Mouse (Mus musculus) kidney, embryonic 16.5 days (tissue): Measurements from ENCODE around the gene Dnajc17. TPM values are rescaled to one million over a fixed set of nuclear protein-coding genes. Genes with fewer than 3 reads are reported as not detected.

Source experiments
- ATAC-seq: fragments of 200-750 bp; cut with Nextera tagmentation; 2 replicates; pipeline ENCODE4 v1.8.0; 2017; ENCODE audit warnings: moderate TSS enrichment; ENCODE audit not compliant: low FRiP score, low TSS enrichment
- H3K27ac ChIP-seq: fragments of 300-500 bp; sonication (generic); 2 replicates; pipeline ENCODE4 v1.5.1; 2014; ENCODE audit warnings: low read length
- H3K27me3 ChIP-seq: fragments of 300-500 bp; sonication (generic); 2 replicates; pipeline ENCODE4 v1.6.1; 2014; ENCODE audit warnings: low read length, control low read depth, mixed read lengths; ENCODE audit not compliant: insufficient read depth
- H3K36me3 ChIP-seq: fragments of 300-500 bp; sonication (generic); 2 replicates; pipeline ENCODE4 v1.6.1; 2014; ENCODE audit warnings: low read length, control low read depth, mixed read lengths; ENCODE audit not compliant: insufficient read depth
- H3K4me1 ChIP-seq: fragments of 300-500 bp; sonication (generic); 2 replicates; pipeline ENCODE4 v1.6.1; 2014; ENCODE audit warnings: low read length, control low read depth, mixed read lengths; ENCODE audit not compliant: insufficient read depth
- H3K4me2 ChIP-seq: fragments of 300-500 bp; sonication (generic); replicated peaks from 2 replicates; pipeline ENCODE4 v1.6.1; 2014; ENCODE audit warnings: low read depth, low read length
- H3K4me3 ChIP-seq: fragments of 300-500 bp; sonication (generic); 2 replicates; pipeline ENCODE4 v1.5.1; 2014; ENCODE audit warnings: mild to moderate bottlenecking, low read length
- H3K9ac ChIP-seq: fragments of 300-500 bp; sonication (generic); replicated peaks from 2 replicates; pipeline ENCODE4 v1.6.1; 2014; ENCODE audit warnings: low read length
- H3K9me3 ChIP-seq: fragments of 300-500 bp; sonication (generic); 2 replicates; pipeline ENCODE4 v1.6.1; 2016; ENCODE audit warnings: low read length, control low read depth
- WGBS: fragments of 180-500 bp; shearing (Covaris S2); extraction: QIAGEN DNeasy Blood & Tissue Kit; methylation state at CpG from one replicate; pipeline ENCODE4 v1.1.7; 2014; 5-methylcytosine and 5-hydroxymethylcytosine counted together
- polyA plus RNA-seq: library from polyadenylated mRNA; unstranded; fragments of >200 nt; fragmentation: Nextera tagmentation; extraction: Ambion mirVana; gene quantifications from 2 replicates; pipeline ENCODE4 v1.2.1, GENCODE M21; 2015

Dnajc17 gene
- polyA plus RNA-seq, 1 experiment from 2014 or later = 21.6 TPM

- Histone ChIP-seq H3K36me3 (no peaks in the 10 kb centered on the region), H3K4me3 (no peak overlapping the region), H3K27me3 (peaks cover 43% of the 10 kb centered on the region), H3K4me2 (0 out of 2 replicates have a peak overlapping the region, but pooled peaks have one; percentile 8), H3K4me1 (peaks cover 9% of the 10 kb centered on the region; the same call in 1 of the 2 replicates), H3K9me3 (no peaks in the 10 kb centered on the region), H3K9ac (no peak overlapping the region), H3K27ac (no peak overlapping the region)
- ATAC-seq = no peak
- 47% methylated on average over 4 of the region's 4 CpGs for WGBS
Observed at GRCm38 (mm10) chr2:119240075-119240818, 31.7 kb upstream of the Dnajc17 start.

- WGBS = 62% methylated on average over 2 of the region's 2 CpGs
- ATAC-seq = peak; percentile 20; the same call in 1 of the 2 replicates
- H3K27ac ChIP-seq = no peak overlapping the region
Observed at GRCm38 (mm10) chr2:119238671-119239070, 30.1 kb upstream of the Dnajc17 start.

GRCm38 (mm10) chr2:119237871-119238220 is 29.3 kb upstream of the Dnajc17 start:
- no peaks in the 10 kb centered on the region for H3K36me3 ChIP-seq
- H3K4me3 ChIP-seq = peak overlapping the region; percentile 65
- no peak; the same call in 1 of the 2 replicates for ATAC-seq
- WGBS = 1% methylated on average over 31 of the region's 31 CpGs
- H3K27me3 ChIP-seq = peaks cover 43% of the 10 kb centered on the region
- H3K4me2 ChIP-seq = peak overlapping the region; percentile 77
- peaks cover 9% of the 10 kb centered on the region; the same call in 1 of the 2 replicates for H3K4me1 ChIP-seq
- no peaks in the 10 kb centered on the region for H3K9me3 ChIP-seq
- H3K9ac ChIP-seq = peak overlapping the region; percentile 76
- peak overlapping the region; percentile 83 for H3K27ac ChIP-seq

More at GRCm38 (mm10) chr2:119238671-119239070, 30.1 kb upstream of the Dnajc17 start:
- peak overlapping the region; percentile 77 for H3K4me2 ChIP-seq
- H3K4me3 ChIP-seq = peak overlapping the region; percentile 65
- peaks cover 43% of the 10 kb centered on the region for H3K27me3 ChIP-seq
- peak overlapping the region; percentile 76 for H3K9ac ChIP-seq
- no peaks in the 10 kb centered on the region for H3K9me3 ChIP-seq
- H3K36me3 ChIP-seq = no peaks in the 10 kb centered on the region
- peaks cover 9% of the 10 kb centered on the region; the same call in 1 of the 2 replicates for H3K4me1 ChIP-seq

GRCm38 (mm10) chr2:119237210-119237870 is 28.7 kb upstream of the Dnajc17 start, which contains the start of gene Spint1:
Gene Spint1 (plus strand): TSS chr2:119237362.
- Histone ChIP-seq H3K27ac (peak within 1 kb of the TSS; percentile 83), H3K9ac (peak within 1 kb of the TSS; percentile 76), H3K4me3 (peak within 1 kb of the TSS; percentile 65), H3K36me3 (no peaks in the 10 kb centered on the region), H3K27me3 (peaks cover 43% of the 10 kb centered on the region), H3K4me2 (peak within 1 kb of the TSS; percentile 77), H3K9me3 (no peaks in the 10 kb centered on the region), H3K4me1 (peaks cover 9% of the 10 kb centered on the region; the same call in 1 of the 2 replicates)
- peak; percentile 79 for ATAC-seq
- WGBS = under 1% methylated on average over 70 of the region's 73 CpGs

- H3K27me3 ChIP-seq = peaks cover 43% of the 10 kb centered on the region
- H3K9me3 ChIP-seq = no peaks in the 10 kb centered on the region
- peak overlapping the region; percentile 76 for H3K9ac ChIP-seq
- H3K4me3 ChIP-seq = peak overlapping the region; percentile 65
- H3K4me2 ChIP-seq = peak overlapping the region; percentile 77
- peak overlapping the region; percentile 83 for H3K27ac ChIP-seq
- H3K36me3 ChIP-seq = no peaks in the 10 kb centered on the region
- ATAC-seq = peak; percentile 4; the same call in 1 of the 2 replicates
- WGBS = 6% methylated on average over 25 of the region's 25 CpGs
- peaks cover 9% of the 10 kb centered on the region; the same call in 1 of the 2 replicates for H3K4me1 ChIP-seq
Observed at GRCm38 (mm10) chr2:119236682-119237209, 28.2 kb upstream of the Dnajc17 start.

- no peak for ATAC-seq
- Histone ChIP-seq H3K27me3 (no peaks in the 10 kb centered on the region), H3K4me3 (no peak within 1 kb of the TSS), H3K4me2 (no peak within 1 kb of the TSS), H3K9ac (no peak within 1 kb of the TSS), H3K36me3 (no peaks in the 10 kb centered on the region), H3K27ac (no peak within 1 kb of the TSS), H3K4me1 (no peaks in the 10 kb centered on the region), H3K9me3 (no peaks in the 10 kb centered on the region)
- 57% methylated on average over 6 of the region's 6 CpGs for WGBS
Observed at GRCm38 (mm10) chr2:119229775-119230704, 21.4 kb upstream of the Dnajc17 start, which contains the start of gene Ppp1r14d. Gene Ppp1r14d (minus strand): TSS chr2:119229906.

GRCm38 (mm10) chr2:119209176-119209507 is 547 bp upstream of the Dnajc17 start:
- peak overlapping the region; percentile 82 for H3K27ac ChIP-seq
- ATAC-seq = no peak
- under 1% methylated on average over 13 of the region's 13 CpGs for WGBS
- H3K9me3 ChIP-seq = no peaks in the 10 kb centered on the region
- peaks cover 31% of the 10 kb centered on the region for H3K36me3 ChIP-seq
- H3K4me3 ChIP-seq = peak overlapping the region; percentile 88
- peak overlapping the region; percentile 89 for H3K9ac ChIP-seq
- H3K27me3 ChIP-seq = no peaks in the 10 kb centered on the region
- peaks cover 15% of the 10 kb centered on the region for H3K4me1 ChIP-seq
- peak overlapping the region; percentile 69 for H3K4me2 ChIP-seq

- H3K4me2 ChIP-seq = peak overlapping the region; percentile 77
- H3K9me3 ChIP-seq = no peaks in the 10 kb centered on the region
- ATAC-seq = no peak
- peak overlapping the region; percentile 88 for H3K4me3 ChIP-seq
- no peaks in the 10 kb centered on the region for H3K27me3 ChIP-seq
- WGBS = 16% methylated on average over 6 of the region's 6 CpGs
- peaks cover 20% of the 10 kb centered on the region for H3K4me1 ChIP-seq
- peaks cover 25% of the 10 kb centered on the region for H3K36me3 ChIP-seq
- H3K9ac ChIP-seq = peak overlapping the region; percentile 74
- H3K27ac ChIP-seq = peak overlapping the region; percentile 92
Observed at GRCm38 (mm10) chr2:119207961-119208343, 643 bp downstream of the Dnajc17 start.

- Histone ChIP-seq H3K27me3 (no peaks in the 10 kb centered on the region), H3K9ac (no peak overlapping the region), H3K36me3 (no peaks in the 10 kb centered on the region), H3K4me2 (no peak overlapping the region), H3K9me3 (no peaks in the 10 kb centered on the region), H3K4me3 (no peak overlapping the region), H3K4me1 (peaks cover 13% of the 10 kb centered on the region), H3K27ac (no peak overlapping the region)
- no peak for ATAC-seq
- WGBS = 41% methylated on average over 4 of the region's 4 CpGs
Observed at GRCm38 (mm10) chr2:119203871-119204460, 4.6 kb downstream of the Dnajc17 start.
